Mouse (Mus musculus) right cerebral cortex, postnatal 10 days (tissue): ENCODE results near the gene Gm28048.
A peak's percentile ranks its signal among the peaks of the same experiment; 100 is the strongest.

Experiments used
- DNase-seq, 2 experiments: peaks; one replicate each; pipeline ENCODE4 v3.0.0; 2021; ENCODE audit warnings: low spot score in 2 of 2

The Gm28048 gene

GRCm38 (mm10) chr11:22990393-22991126 lies 8.7 kb upstream of the Gm28048 start, which contains the start of gene Cct4:
TSS of gene Cct4 (plus strand) at chr11:22990519.
- DNase-seq = peak; percentile 96

- no peak for DNase-seq
Observed at GRCm38 (mm10) chr11:22989786-22990185, 7.9 kb upstream of the Gm28048 start.

GRCm38 (mm10) chr11:22987357-22987756 lies 5.5 kb upstream of the Gm28048 start:
- DNase-seq = peak in 1 of 2 experiments; percentile 50

- no peak for DNase-seq
Observed at GRCm38 (mm10) chr11:22985510-22985909, 3.6 kb upstream of the Gm28048 start.

GRCm38 (mm10) chr11:22982846-22983245 lies 956 bp upstream of the Gm28048 start:
- DNase-seq = no peak

GRCm38 (mm10) chr11:22981543-22981950 lies 343 bp downstream of the Gm28048 start:
- peak in 1 of 2 experiments; percentile 50 for DNase-seq

- no peak for DNase-seq
Observed at GRCm38 (mm10) chr11:22981041-22981440, 849 bp downstream of the Gm28048 start.

- no peak for DNase-seq
Observed at GRCm38 (mm10) chr11:22979221-22979620, 2.7 kb downstream of the Gm28048 start.

GRCm38 (mm10) chr11:22978711-22979110 lies 3.2 kb downstream of the Gm28048 start:
- no peak for DNase-seq

- no peak for DNase-seq
Observed at GRCm38 (mm10) chr11:22978215-22978614, 3.7 kb downstream of the Gm28048 start.

GRCm38 (mm10) chr11:22973599-22973998 lies 8.3 kb downstream of the Gm28048 start:
- no peak for DNase-seq

GRCm38 (mm10) chr11:22972746-22973526 lies 9.0 kb downstream of the Gm28048 start:
- peak; percentile 90 to 91 for DNase-seq

- DNase-seq = peak; percentile 77 to 87
Observed at GRCm38 (mm10) chr11:22971835-22972709, 9.8 kb downstream of the Gm28048 start, which contains the start of gene Zrsr1. TSS of gene Zrsr1 (plus strand) at chr11:22972005.

- DNase-seq = no peak
Observed at GRCm38 (mm10) chr11:22970546-22970945, 11.3 kb downstream of the Gm28048 start.

GRCm38 (mm10) chr11:22969486-22969885 lies 12.4 kb downstream of the Gm28048 start:
- no peak for DNase-seq

- DNase-seq = no peak
Observed at GRCm38 (mm10) chr11:22965503-22965902, 16.4 kb downstream of the Gm28048 start.

GRCm38 (mm10) chr11:22964401-22964800 lies 17.5 kb downstream of the Gm28048 start:
- DNase-seq = no peak

GRCm38 (mm10) chr11:22962101-22962500 lies 19.8 kb downstream of the Gm28048 start:
- DNase-seq = no peak

GRCm38 (mm10) chr11:22957791-22958374 lies 24.0 kb downstream of the Gm28048 start:
- DNase-seq = no peak

- peak in 1 of 2 experiments; percentile 62 for DNase-seq
Observed at GRCm38 (mm10) chr11:22956830-22957229, 25.1 kb downstream of the Gm28048 start.

- no peak for DNase-seq
Observed at GRCm38 (mm10) chr11:22956346-22956745, 25.5 kb downstream of the Gm28048 start.
